Mouse (Mus musculus) embryo, embryonic 9.5 days (tissue): Measurements from ENCODE around the gene Tamm41.

Source experiments
- DNase-seq: peaks from one replicate; pipeline ENCODE4 v3.0.0-alpha.2; 2017; ENCODE audit errors: extremely low spot score

Tamm41 gene

DNA sequence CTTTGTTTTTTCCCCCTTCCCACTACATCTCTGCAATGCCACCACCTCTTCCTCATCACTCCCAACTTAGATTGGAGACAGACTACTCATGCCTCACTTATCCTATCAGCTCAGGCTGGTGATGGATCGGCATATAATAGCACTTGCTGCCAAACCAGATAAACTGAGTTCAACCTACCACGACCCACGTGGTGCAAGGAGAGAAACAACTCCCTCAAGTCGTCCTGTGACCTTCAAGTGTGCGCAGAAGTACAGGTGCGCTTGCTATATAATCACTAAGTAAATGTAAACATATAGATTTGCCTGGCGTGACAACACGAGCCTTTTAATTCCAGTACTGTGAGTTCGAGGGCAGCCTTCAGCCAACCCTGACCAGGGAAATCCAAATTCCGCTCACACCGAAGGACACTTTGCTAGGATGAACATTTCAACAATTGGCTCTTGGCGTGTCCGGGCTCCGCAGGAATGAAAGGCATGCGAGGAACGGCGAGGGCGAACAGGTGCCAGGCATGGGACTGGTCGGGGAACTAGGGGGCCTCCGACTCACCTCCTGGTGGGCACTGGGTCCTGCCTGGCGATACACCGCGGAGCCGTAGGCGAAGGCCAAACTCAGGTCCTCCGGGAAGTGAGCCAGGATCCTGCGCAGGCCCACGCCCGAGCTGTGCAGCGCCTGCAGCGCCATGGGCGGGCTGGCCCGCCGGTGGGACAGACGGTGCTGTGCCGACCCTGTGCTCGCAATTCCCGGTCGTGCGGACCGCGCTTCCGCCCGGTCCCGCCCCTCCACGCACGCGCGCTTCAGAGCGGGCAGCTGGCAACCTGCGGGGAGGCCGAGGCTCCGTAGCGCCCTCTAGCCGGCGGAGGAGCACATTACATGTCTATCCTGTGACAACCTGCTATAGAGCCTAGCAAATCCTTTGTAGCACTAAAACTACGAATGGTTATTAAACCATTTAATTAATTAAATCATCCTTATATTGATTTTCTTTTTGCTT is at the start of gene Tamm41:
Tamm41 (minus strand) TSS at position 774 of the 992 bp plus-strand sequence.
- peak; percentile 87 for DNase-seq

DNA sequence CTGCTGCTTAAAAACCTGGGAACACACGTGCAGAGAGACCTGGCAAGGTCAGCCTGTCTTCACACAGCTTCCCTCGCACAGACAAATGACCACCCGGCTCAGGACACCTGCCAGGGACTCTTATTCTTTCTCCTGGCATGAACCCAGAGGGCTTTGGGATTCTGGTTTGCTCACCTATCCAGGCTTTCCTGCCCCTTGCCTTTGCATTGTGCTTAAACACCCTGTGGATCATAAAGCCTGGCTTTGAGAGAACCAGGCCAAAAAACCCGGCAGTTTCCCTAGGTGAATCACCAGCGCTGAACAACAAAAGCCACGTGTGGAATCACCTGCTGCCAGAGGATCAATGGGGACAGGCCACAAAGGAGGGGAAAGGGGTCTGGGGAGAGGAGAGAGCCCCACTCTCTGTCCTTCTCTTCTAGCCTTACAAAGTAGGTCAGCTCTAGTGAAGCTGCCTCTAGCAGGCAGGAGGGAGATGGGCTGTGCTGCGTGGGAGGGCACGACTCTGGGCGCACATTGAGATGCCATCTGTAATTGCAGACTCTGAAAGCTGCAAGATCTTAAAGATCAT is 47.7 kb upstream of the Tamm41 start:
- DNase-seq, result no peak

DNA sequence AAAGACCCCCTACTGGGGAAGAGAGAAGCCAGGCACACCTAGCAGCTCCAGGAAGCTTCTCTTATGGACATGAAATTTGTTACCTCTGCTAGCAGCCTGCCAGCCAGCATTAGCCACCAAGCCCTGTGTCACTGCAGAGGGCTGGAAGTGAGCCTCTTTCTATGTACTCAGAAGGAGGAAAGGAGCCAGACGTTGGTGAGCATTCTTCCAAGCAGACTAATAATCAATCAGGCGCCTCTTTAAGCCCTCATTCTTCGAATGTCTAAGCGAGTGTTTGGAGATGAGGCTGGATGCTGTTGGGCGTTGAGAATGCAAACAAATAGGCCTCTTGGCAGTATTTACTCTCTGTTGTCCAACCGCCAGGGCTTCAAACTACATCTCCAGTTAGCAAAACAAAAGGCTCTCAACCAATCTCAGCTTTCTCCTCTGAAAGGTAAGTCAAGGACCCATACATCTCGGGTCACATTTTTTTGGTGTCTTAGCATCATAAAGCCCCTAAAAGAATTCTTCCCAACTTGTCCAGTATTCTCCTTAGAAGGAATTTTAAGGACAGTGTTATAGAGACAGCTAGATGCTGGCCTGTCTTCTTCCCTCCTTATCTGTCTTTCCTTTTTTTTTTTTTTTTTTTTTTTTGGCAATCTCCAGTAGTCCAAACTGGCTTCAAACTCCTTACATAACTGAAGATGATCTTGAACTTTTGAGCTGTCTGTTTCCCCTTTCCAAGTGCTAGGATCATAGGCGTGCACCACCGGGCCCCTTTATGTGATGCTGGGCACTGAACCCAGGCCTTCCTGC is 39.3 kb upstream of the Tamm41 start:
- no peak for DNase-seq

DNA sequence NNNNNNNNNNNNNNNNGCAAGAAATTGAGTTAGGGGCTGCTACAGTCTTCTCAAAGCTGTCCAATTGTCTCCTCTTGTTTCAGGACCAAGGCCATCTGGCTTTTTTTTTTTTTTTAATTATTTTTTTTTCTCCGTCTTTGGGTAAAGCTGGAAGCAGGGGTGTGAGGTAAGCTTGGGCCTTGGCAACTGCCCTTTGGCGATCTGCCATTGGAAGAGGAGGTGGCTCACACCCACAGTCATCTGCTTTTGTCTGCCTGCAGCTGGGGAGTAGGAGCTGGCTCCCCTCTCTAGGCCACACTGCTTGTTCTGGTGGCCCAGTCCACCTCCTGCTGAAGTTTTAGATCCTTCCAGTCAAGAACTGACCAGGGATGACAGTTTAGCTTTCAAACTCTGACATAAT is 34.3 kb upstream of the Tamm41 start:
- DNase-seq, result no peak

- DNase-seq, result peak; percentile 57
Measured at GRCm38 (mm10) chr6:115065411-115066241, 27.9 kb upstream of the Tamm41 start.

DNA sequence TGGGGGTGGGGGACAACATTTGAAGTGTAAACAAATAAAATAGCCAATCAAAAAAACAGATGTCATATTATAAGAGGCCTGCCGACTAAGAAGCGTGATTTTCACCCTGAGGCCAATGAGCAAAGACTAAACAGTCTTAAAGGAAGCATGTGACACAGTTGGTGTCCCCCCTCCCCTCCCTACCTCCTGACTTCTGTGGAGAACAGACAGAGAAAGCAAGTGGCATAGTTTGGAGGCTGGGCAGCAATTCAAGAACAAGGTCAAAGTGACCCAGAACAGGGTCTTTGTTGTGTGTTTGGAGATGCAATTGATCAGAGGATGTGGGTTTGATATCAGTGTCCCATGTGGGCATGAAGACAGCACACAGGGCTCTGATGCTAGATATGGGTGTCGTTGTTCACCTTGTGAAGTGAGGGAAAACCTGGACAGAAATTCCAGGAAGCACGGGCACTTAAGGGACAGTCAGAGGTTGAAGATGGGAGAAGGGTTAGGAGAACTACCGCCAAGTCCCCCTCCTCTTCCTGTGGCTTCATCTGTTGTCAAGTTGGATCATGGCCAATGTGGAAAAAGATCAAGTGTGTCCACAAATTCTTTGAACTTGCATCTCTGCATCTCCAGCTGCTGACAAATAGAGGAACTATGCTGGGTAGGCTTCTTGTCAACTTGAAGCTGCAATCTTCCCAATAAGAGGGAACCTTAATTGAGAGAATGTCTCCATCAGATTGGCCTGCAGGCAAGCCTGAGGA is 25.1 kb upstream of the Tamm41 start:
- no peak for DNase-seq

- no peak for DNase-seq
Measured at GRCm38 (mm10) chr6:115059227-115059626, 21.6 kb upstream of the Tamm41 start.

- DNase-seq, result peak; percentile 14
Measured at GRCm38 (mm10) chr6:115056699-115057098, 19.0 kb upstream of the Tamm41 start.

- no peak for DNase-seq
Measured at GRCm38 (mm10) chr6:115055440-115055839, 17.8 kb upstream of the Tamm41 start.

GRCm38 (mm10) chr6:115051586-115052197 is 14.0 kb upstream of the Tamm41 start:
- DNase-seq, result no peak

GRCm38 (mm10) chr6:115049015-115049414 is 11.3 kb upstream of the Tamm41 start:
- peak; percentile 53 for DNase-seq

GRCm38 (mm10) chr6:115047816-115048215 is 10.1 kb upstream of the Tamm41 start:
- DNase-seq, result no peak

- no peak for DNase-seq
Measured at GRCm38 (mm10) chr6:115046064-115046463, 8.4 kb upstream of the Tamm41 start.

DNA sequence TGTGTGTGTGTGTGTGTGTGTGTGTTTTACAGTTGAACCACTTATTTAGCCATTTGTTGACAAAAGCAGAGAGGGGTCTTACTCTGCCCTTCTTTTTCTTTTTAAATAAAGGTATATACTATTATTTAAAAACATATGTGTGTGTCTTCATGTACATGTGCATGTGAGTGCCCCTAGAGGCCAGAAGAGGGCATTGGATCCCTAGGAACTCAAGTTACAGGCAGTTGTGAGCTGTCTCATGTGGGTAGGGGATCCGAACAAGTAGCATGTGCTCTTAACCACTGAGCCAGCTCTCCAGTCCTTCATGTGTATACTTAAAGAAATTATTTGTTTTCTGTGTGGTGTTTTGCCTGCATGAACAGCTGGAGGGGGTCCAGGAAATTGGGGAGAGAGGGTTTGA is 7.0 kb upstream of the Tamm41 start:
- no peak for DNase-seq

- no peak for DNase-seq
Measured at GRCm38 (mm10) chr6:115043657-115044500, 6.2 kb upstream of the Tamm41 start.

DNA sequence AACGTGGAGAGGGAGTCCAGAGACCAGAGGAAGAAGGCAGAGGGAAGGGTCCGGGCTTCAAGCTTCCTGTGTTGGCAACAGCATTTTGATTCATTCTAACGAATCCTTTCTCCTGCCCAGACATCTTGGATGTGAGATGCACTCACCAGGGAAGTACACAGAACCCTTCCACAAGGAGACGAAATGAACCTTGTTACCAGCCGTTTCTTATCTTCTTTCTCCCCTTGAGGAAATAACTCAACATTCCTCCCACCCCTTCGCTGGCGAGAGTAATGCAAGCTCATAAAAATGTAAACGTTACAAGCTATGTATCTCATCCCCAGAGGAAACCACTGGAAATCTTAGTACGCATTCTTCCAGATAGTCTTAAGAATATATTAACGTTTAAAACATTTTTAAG is 4.9 kb upstream of the Tamm41 start:
- DNase-seq, result no peak

DNA sequence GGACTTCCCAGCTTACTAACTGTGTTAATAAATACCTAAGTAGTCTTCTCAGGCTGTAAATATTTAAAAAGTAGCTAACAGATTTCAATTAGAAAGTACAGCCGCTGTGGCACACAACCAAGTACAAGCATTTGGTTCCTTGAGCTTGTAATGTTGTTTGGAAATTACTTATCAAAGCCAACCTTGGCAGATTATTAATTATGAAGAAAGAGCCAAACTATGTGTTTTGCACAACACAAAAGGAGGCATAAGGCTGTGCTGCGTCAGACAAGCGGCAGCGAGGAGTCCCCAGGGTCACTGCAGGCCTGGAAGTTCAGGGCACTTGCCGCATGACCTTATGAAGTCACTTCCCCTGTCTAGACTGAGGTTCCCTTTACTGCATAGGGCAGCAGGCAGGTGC is 4.2 kb downstream of the Tamm41 start:
- DNase-seq, result no peak

- no peak for DNase-seq
Measured at GRCm38 (mm10) chr6:115030098-115030497, 7.6 kb downstream of the Tamm41 start.

- peak; percentile 22 for DNase-seq
Measured at GRCm38 (mm10) chr6:115029248-115029647, 8.4 kb downstream of the Tamm41 start.
